Mouse (Mus musculus) intestine, postnatal 0 days (tissue): ENCODE results near the gene Il17rc. TPM values are rescaled to one million over a fixed set of nuclear protein-coding genes. Genes with fewer than 3 reads are reported as not detected.

ENCODE experiments used
- ATAC-seq: fragments of 200-750 bp; cut with Nextera tagmentation; 2 replicates; pipeline ENCODE4 v1.8.0; 2017; ENCODE audit warnings: mild to moderate bottlenecking, moderate TSS enrichment, moderate library complexity
- H3K27ac ChIP-seq: fragments of 300-500 bp; sonication (generic); 2 replicates; pipeline ENCODE4 v1.5.1; 2014; ENCODE audit warnings: mild to moderate bottlenecking, low read depth, low read length, moderate library complexity
- H3K27me3 ChIP-seq: fragments of 300-500 bp; sonication (generic); replicated peaks from 2 replicates; pipeline ENCODE4 v1.6.1; 2014; ENCODE audit warnings: low read length, mixed read lengths; ENCODE audit not compliant: control insufficient read depth, insufficient read depth
- H3K36me3 ChIP-seq: fragments of 300-500 bp; sonication (generic); 2 replicates; pipeline ENCODE4 v1.6.1; 2014; ENCODE audit warnings: mild to moderate bottlenecking, moderate library complexity; ENCODE audit not compliant: control insufficient read depth, insufficient read depth
- H3K4me1 ChIP-seq: fragments of 300-500 bp; sonication (generic); replicated peaks from 2 replicates; pipeline ENCODE4 v1.6.1; 2014; ENCODE audit warnings: antibody characterized with exemption, low read length, mixed read lengths; ENCODE audit not compliant: control insufficient read depth, insufficient read depth
- H3K4me2 ChIP-seq: fragments of 300-500 bp; sonication (generic); replicated peaks from 2 replicates; pipeline ENCODE4 v1.6.1; 2014; ENCODE audit warnings: low read depth, mild to moderate bottlenecking, moderate library complexity
- H3K4me3 ChIP-seq: fragments of 300-500 bp; sonication (generic); 2 replicates; pipeline ENCODE4 v1.5.1; 2014; ENCODE audit warnings: low read depth, low read length
- H3K9ac ChIP-seq: fragments of 300-500 bp; sonication (generic); 2 replicates; pipeline ENCODE4 v1.6.1; 2014; ENCODE audit warnings: mild to moderate bottlenecking, low read depth, low read length
- H3K9me3 ChIP-seq: fragments of 300-500 bp; sonication (generic); 2 replicates; pipeline ENCODE4 v1.6.1; 2016; ENCODE audit warnings: mixed run types; ENCODE audit not compliant: control insufficient read depth
- CTCF ChIP-seq: sonication (generic); IDR thresholded peaks from 2 replicates; pipeline ENCODE4 v1.5.1; 2016; ENCODE audit warnings: low read depth, mild to moderate bottlenecking, control low read depth, antibody characterized with exemption, moderate library complexity
- WGBS: fragments of 180-500 bp; shearing (Covaris S2); extraction: QIAGEN DNeasy Blood & Tissue Kit; methylation state at CpG from one replicate; pipeline ENCODE4 v1.1.7; 2014; 5-methylcytosine and 5-hydroxymethylcytosine counted together
- polyA plus RNA-seq: library from polyadenylated mRNA; unstranded; fragments of >200 nt; fragmentation: Nextera tagmentation; extraction: Ambion mirVana; gene quantifications from 2 replicates; pipeline ENCODE4 v1.2.1, GENCODE M21; 2015

Il17rc gene
- polyA plus RNA-seq, 1 experiment from 2014 or later, result 16.5 TPM

GRCm38 (mm10) chr6:113483100-113483615, 11.9 kb downstream of the Il17rc start, which contains the start of gene Creld1:
Creld1 (plus strand) TSS chr6:113483297.
- Histone ChIP-seq H3K9me3 (no peaks in the 10 kb centered on the region), H3K4me2 (peak within 1 kb of the TSS; percentile 72), H3K36me3 (peaks cover 5% of the 10 kb centered on the region; the same call in 1 of the 2 replicates), H3K4me1 (no peaks in the 10 kb centered on the region), H3K27me3 (no peaks in the 10 kb centered on the region), H3K4me3 (peak within 1 kb of the TSS; percentile 49), H3K9ac (peak within 1 kb of the TSS; percentile 54), H3K27ac (peak within 1 kb of the TSS; percentile 87)
- no peak for TF ChIP-seq CTCF
- WGBS, result under 1% methylated on average over 26 of the region's 26 CpGs
- peak; percentile 95 for ATAC-seq

GRCm38 (mm10) chr6:113483729-113484128, 12.5 kb downstream of the Il17rc start:
- peak; percentile 37 for TF ChIP-seq CTCF
- Histone ChIP-seq H3K27ac (peak overlapping the region; percentile 54; the same call in 1 of the 2 replicates), H3K4me3 (peak overlapping the region; percentile 49), H3K4me2 (peak overlapping the region; percentile 72), H3K27me3 (no peaks in the 10 kb centered on the region), H3K4me1 (no peaks in the 10 kb centered on the region), H3K9me3 (no peaks in the 10 kb centered on the region), H3K9ac (peak overlapping the region; percentile 54), H3K36me3 (peaks cover 5% of the 10 kb centered on the region)
- 8% methylated on average over 10 of the region's 10 CpGs for WGBS
- no peak; the same call in 1 of the 2 replicates for ATAC-seq

GRCm38 (mm10) chr6:113487125-113487576, 15.9 kb downstream of the Il17rc start:
- Histone ChIP-seq H3K36me3 (peaks cover 25% of the 10 kb centered on the region; the same call in 1 of the 2 replicates), H3K4me2 (0 out of 2 replicates have a peak overlapping the region, but pooled peaks have one; percentile 10), H3K4me3 (no peak overlapping the region), H3K27me3 (no peaks in the 10 kb centered on the region), H3K9me3 (no peaks in the 10 kb centered on the region), H3K9ac (no peak overlapping the region), H3K27ac (no peak overlapping the region), H3K4me1 (no peaks in the 10 kb centered on the region)
- TF ChIP-seq CTCF, result no peak
- ATAC-seq, result peak; percentile 50
- 22% methylated on average over 7 of the region's 7 CpGs for WGBS

GRCm38 (mm10) chr6:113489410-113489809, 18.2 kb downstream of the Il17rc start:
- H3K4me2 ChIP-seq, result no peak overlapping the region
- H3K36me3 ChIP-seq, result peaks cover 25% of the 10 kb centered on the region; the same call in 1 of the 2 replicates
- H3K27me3 ChIP-seq, result no peaks in the 10 kb centered on the region
- no peaks in the 10 kb centered on the region for H3K9me3 ChIP-seq
- no peak for ATAC-seq
- 95% methylated on average over 14 of the region's 14 CpGs for WGBS
- no peak overlapping the region for H3K4me3 ChIP-seq
- no peak for TF ChIP-seq CTCF
- no peaks in the 10 kb centered on the region for H3K4me1 ChIP-seq
- H3K27ac ChIP-seq, result no peak overlapping the region
- H3K9ac ChIP-seq, result no peak overlapping the region

GRCm38 (mm10) chr6:113492101-113492864, 21.1 kb downstream of the Il17rc start:
- no peak overlapping the region for H3K9ac ChIP-seq

GRCm38 (mm10) chr6:113494258-113494788, 23.1 kb downstream of the Il17rc start:
- H3K4me2 ChIP-seq, result peak overlapping the region; percentile 70
- WGBS, result under 1% methylated on average over 51 of the region's 54 CpGs
- peak overlapping the region; percentile 22 for H3K27ac ChIP-seq
- peak overlapping the region; percentile 40 for H3K9ac ChIP-seq
- peak; percentile 90 for TF ChIP-seq CTCF
- ATAC-seq, result peak; percentile 89
- no peaks in the 10 kb centered on the region for H3K9me3 ChIP-seq
- peak overlapping the region; percentile 35 for H3K4me3 ChIP-seq
- H3K27me3 ChIP-seq, result peaks cover 10% of the 10 kb centered on the region; the same call in 1 of the 2 replicates
- 0 out of 2 replicates have a peak, but pooled peaks cover 6% of the 10 kb centered on the region for H3K4me1 ChIP-seq
- H3K36me3 ChIP-seq, result peaks cover 21% of the 10 kb centered on the region; the same call in 1 of the 2 replicates

More at GRCm38 (mm10) chr6:113492101-113492864, 21.1 kb downstream of the Il17rc start:
- H3K4me1 ChIP-seq, result 0 out of 2 replicates have a peak, but pooled peaks cover 6% of the 10 kb centered on the region
- no peaks in the 10 kb centered on the region for H3K9me3 ChIP-seq
- ATAC-seq, result no peak
- H3K4me2 ChIP-seq, result no peak overlapping the region
- H3K27ac ChIP-seq, result no peak overlapping the region
- H3K36me3 ChIP-seq, result peaks cover 25% of the 10 kb centered on the region; the same call in 1 of the 2 replicates
- no peak for TF ChIP-seq CTCF
- H3K27me3 ChIP-seq, result peaks cover 7% of the 10 kb centered on the region; the same call in 1 of the 2 replicates
- no peak overlapping the region for H3K4me3 ChIP-seq
- 78% methylated on average over 24 of the region's 24 CpGs for WGBS
